8 mouse cellular contexts compared by ENCODE assay signal in the genomic region with DNA sequence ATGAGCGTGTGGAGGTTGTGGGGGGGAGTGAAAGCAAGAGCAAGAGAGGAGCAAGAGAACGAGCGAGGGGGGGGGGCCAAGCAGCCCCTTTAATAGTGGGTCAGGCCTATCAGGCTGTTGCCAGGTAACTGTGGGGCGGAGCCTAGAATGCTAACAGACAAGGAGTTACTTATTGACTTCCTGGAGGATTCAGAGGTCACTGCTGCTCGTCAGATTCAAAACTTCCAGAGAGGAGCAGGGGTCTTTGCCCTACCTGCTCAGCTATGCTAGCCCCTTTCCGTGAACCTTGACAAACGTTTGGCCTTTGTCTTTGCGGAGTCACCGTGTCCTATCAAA. TPM values are rescaled to one million over a fixed set of nuclear protein-coding genes. Genes with fewer than 3 reads are reported as not detected.
DNase-seq lines count a peak whose midpoint lies in the region; ATAC-seq and TF ChIP-seq lines count a peak whose summit lies in the region.

No protein-coding gene starts in this region.

- peak; percentile 83 for ATAC-seq in intestine, embryonic 14.5 days (replicated peaks; ENCODE audit: low FRiP score, low TSS enrichment, low read depth)
- ATAC-seq in liver, embryonic 12.5 days: peak; percentile 70
- no peak for ATAC-seq in frontal cortex, adult (ENCODE audit: low TSS enrichment)

- no peaks in the 10 kb centered on the region for H3K36me3 ChIP-seq in thymus, adult 2 months (ENCODE audit: control insufficient read depth, insufficient read depth, low read length)
- no peaks in the 10 kb centered on the region for H3K36me3 ChIP-seq in intestine, embryonic 14.5 days (ENCODE audit: control insufficient read depth, insufficient read depth, low read length)
- H3K36me3 ChIP-seq in liver, embryonic 12.5 days: no peaks in the 10 kb centered on the region
- H3K36me3 ChIP-seq in small intestine, adult 2 months (ENCODE audit: control insufficient read depth, insufficient read depth, low read length): no peaks in the 10 kb centered on the region

- WGBS in thymus, adult 2 months: 88% methylated on average over 9 of the region's 9 CpGs
- WGBS in intestine, embryonic 14.5 days: 22% methylated on average over 9 of the region's 9 CpGs
- WGBS in liver, embryonic 12.5 days (ENCODE audit: insufficient replicate concordance): 29% methylated on average over 9 of the region's 9 CpGs
- 15% methylated on average over 9 of the region's 9 CpGs for WGBS in small intestine, adult 2 months

- TF ChIP-seq CTCF in thymus, adult 2 months (IDR thresholded peaks at IDR 0.05; ENCODE audit: borderline replicate concordance, control insufficient read depth, extremely low read depth, insufficient read depth, low read length, poor library complexity): no peak
- TF ChIP-seq CTCF in small intestine, adult 2 months (IDR thresholded peaks at IDR 0.05; ENCODE audit: extremely low read depth, insufficient read length, insufficient replicate concordance, low read depth, low read length): no peak

- peaks cover 11% of the 10 kb centered on the region for H3K4me1 ChIP-seq in thymus, adult 2 months (replicated peaks; ENCODE audit: control insufficient read depth, insufficient read depth, low read length)
- H3K4me1 ChIP-seq in intestine, embryonic 14.5 days (replicated peaks; ENCODE audit: control insufficient read depth, insufficient read depth, low read length): peaks cover 6% of the 10 kb centered on the region
- 0 out of 2 replicates have a peak, but pooled peaks cover 4% of the 10 kb centered on the region for H3K4me1 ChIP-seq in liver, embryonic 12.5 days
- H3K4me1 ChIP-seq in small intestine, adult 2 months (ENCODE audit: control insufficient read depth, insufficient read depth, insufficient read length, low read length): peaks cover 4% of the 10 kb centered on the region; the same call in 1 of the 2 replicates

- no peak overlapping the region for H3K4me3 ChIP-seq in thymus, adult 2 months (ENCODE audit: control insufficient read depth, insufficient read depth, low read length)
- H3K4me3 ChIP-seq in intestine, embryonic 14.5 days (ENCODE audit: low read depth, low read length): peak overlapping the region; percentile 18; the same call in 1 of the 2 replicates
- no peak overlapping the region for H3K4me3 ChIP-seq in liver, embryonic 12.5 days
- peak overlapping the region; percentile 61 for H3K4me3 ChIP-seq in small intestine, adult 2 months (ENCODE audit: low read depth, low read length)

- no peak overlapping the region for H3K9ac ChIP-seq in intestine, embryonic 14.5 days (ENCODE audit: low read length)
- no peak overlapping the region for H3K9ac ChIP-seq in liver, embryonic 12.5 days

- no peaks in the 10 kb centered on the region for H3K27me3 ChIP-seq in thymus, adult 2 months (ENCODE audit: control insufficient read depth, insufficient read depth, low read length)
- no peaks in the 10 kb centered on the region for H3K27me3 ChIP-seq in intestine, embryonic 14.5 days (replicated peaks; ENCODE audit: control insufficient read depth, insufficient read depth, low read length)
- no peaks in the 10 kb centered on the region for H3K27me3 ChIP-seq in liver, embryonic 12.5 days (replicated peaks)
- no peaks in the 10 kb centered on the region for H3K27me3 ChIP-seq in small intestine, adult 2 months (ENCODE audit: control insufficient read depth, insufficient read depth, low read length)

- H3K9me3 ChIP-seq in intestine, embryonic 14.5 days (ENCODE audit: control insufficient read depth, low read length): no peaks in the 10 kb centered on the region
- H3K9me3 ChIP-seq in liver, embryonic 12.5 days (replicated peaks): no peaks in the 10 kb centered on the region

- no peak for TF ChIP-seq POLR2A in thymus, adult 2 months (IDR thresholded peaks at IDR 0.05; ENCODE audit: control insufficient read depth, extremely low read depth, insufficient read depth, low read length, poor library complexity)
- no peak for TF ChIP-seq POLR2A in small intestine, adult 2 months (IDR thresholded peaks at IDR 0.05; ENCODE audit: low read depth, low read length)

- peak overlapping the region; percentile 47 for H3K4me2 ChIP-seq in intestine, embryonic 14.5 days (ENCODE audit: low read length)
- H3K4me2 ChIP-seq in liver, embryonic 12.5 days: peak overlapping the region; percentile 33

- intact Hi-C loops in gastrocnemius, postnatal 36 days (cut with DNase I): no loop called here

- DNase-seq in thymus, adult 2 months: no peak
- no peak for DNase-seq in thymus, postnatal 10 days (ENCODE audit: low spot score in 2 of 2)
- DNase-seq in intestine, embryonic 14.5 days (ENCODE audit: low spot score): peak; percentile 78
- no peak for DNase-seq in layer of hippocampus, postnatal 10 days (ENCODE audit: low spot score in 2 of 2)
- DNase-seq in gastrocnemius, postnatal 36 days: no peak

- H3K27ac ChIP-seq in thymus, adult 2 months (ENCODE audit: control insufficient read depth, insufficient read depth, low read length): peak overlapping the region; percentile 11; the same call in 1 of the 2 replicates
- peak overlapping the region; percentile 59; the same call in 1 of the 2 replicates for H3K27ac ChIP-seq in intestine, embryonic 14.5 days (ENCODE audit: low read depth)
- peak overlapping the region; percentile 48; the same call in 1 of the 2 replicates for H3K27ac ChIP-seq in liver, embryonic 12.5 days
- peak overlapping the region; percentile 94 for H3K27ac ChIP-seq in small intestine, adult 2 months (ENCODE audit: insufficient read depth, low read depth, low read length)

RNA-seq across cellular contexts. Expression of a gene that starts 34.5 kb away (rescaled TPM):
- 3.2 and 3.6 TPM in 2 replicates for polyA plus RNA-seq in thymus, adult 2 months (2012; rRNA removed)
- 66.6 and 85.8 TPM in 2 replicates for polyA plus RNA-seq in intestine, embryonic 14.5 days (2014; fragmentation: Nextera tagmentation; extraction: Ambion mirVana)
- polyA plus RNA-seq in liver, embryonic 12.5 days (2016; fragmentation: Nextera tagmentation; extraction: Ambion mirVana): 29.8 and 30.7 TPM in 2 replicates
- polyA plus RNA-seq in small intestine, adult 2 months (2012; rRNA removed): 3.1 and 13.8 TPM in 2 replicates
- total RNA-seq in layer of hippocampus, postnatal 10 days (2021): 1 to 10 TPM; 5.8 to 6.4 TPM
- 1 to 10 TPM; 2.6 to 2.7 TPM for total RNA-seq in gastrocnemius, postnatal 36 days (2021)

RNA-seq across cellular contexts. Expression of a gene that starts 46.7 kb away (rescaled TPM):
- 83.0 and 116 TPM in 2 replicates for polyA plus RNA-seq in thymus, adult 2 months (2012; rRNA removed)
- polyA plus RNA-seq in intestine, embryonic 14.5 days (2014; fragmentation: Nextera tagmentation; extraction: Ambion mirVana): 39.7 and 46.7 TPM in 2 replicates
- polyA plus RNA-seq in liver, embryonic 12.5 days (2016; fragmentation: Nextera tagmentation; extraction: Ambion mirVana): 35.6 and 36.9 TPM in 2 replicates
- polyA plus RNA-seq in small intestine, adult 2 months (2012; rRNA removed): 16.2 and 39.2 TPM in 2 replicates
- 10 to 100 TPM; 51.5 to 57.3 TPM for total RNA-seq in layer of hippocampus, postnatal 10 days (2021)
- 10 to 100 TPM; 40.8 to 44.9 TPM for total RNA-seq in gastrocnemius, postnatal 36 days (2021)

Comparison
In these comparisons a context has a peak if more than half of its experiments do, and no peak if none do; other contexts are left out.
1. H3K27ac ChIP-seq: peak in every context shown above with its lines; median percentile 94 in small intestine, adult 2 months; 59 in intestine, embryonic 14.5 days; 48 in liver, embryonic 12.5 days; 11 in thymus, adult 2 months.
2. H3K4me3 ChIP-seq: peak in intestine, embryonic 14.5 days (single experiment) and small intestine, adult 2 months (single experiment); none in thymus, adult 2 months (single experiment) and liver, embryonic 12.5 days (single experiment).